Mouse (Mus musculus) limb, embryonic 14.5 days (tissue): ENCODE results near the gene Hmga1b. TPM values are rescaled to one million over a fixed set of nuclear protein-coding genes. Genes with fewer than 3 reads are reported as not detected.

Experiments
- ATAC-seq: fragments of 200-750 bp; cut with Nextera tagmentation; 2 replicates; pipeline ENCODE4 v1.8.0; 2017; ENCODE audit warnings: low read depth, moderate number of reproducible peaks, moderate TSS enrichment; ENCODE audit not compliant: low FRiP score
- DNase-seq: peaks from one replicate; pipeline ENCODE4 v3.0.0-alpha.2; 2015; ENCODE audit warnings: low spot score
- H3K27ac ChIP-seq: fragments of 300-500 bp; sonication (generic); replicated peaks from 2 replicates; pipeline ENCODE4 v1.5.1; 2014; ENCODE audit warnings: low read depth, mild to moderate bottlenecking, low read length, moderate library complexity, mixed read lengths
- H3K27me3 ChIP-seq: fragments of 300-500 bp; sonication (generic); 2 replicates; pipeline ENCODE4 v1.6.1; 2014; ENCODE audit warnings: low read length, mixed read lengths; ENCODE audit not compliant: control insufficient read depth, insufficient read depth
- H3K36me3 ChIP-seq: fragments of 300-500 bp; sonication (generic); 2 replicates; pipeline ENCODE4 v1.6.1; 2014; ENCODE audit warnings: mild to moderate bottlenecking, low read length, moderate library complexity, mixed read lengths; ENCODE audit not compliant: control insufficient read depth, insufficient read depth
- H3K4me1 ChIP-seq: fragments of 300-500 bp; sonication (generic); 2 replicates; pipeline ENCODE4 v1.6.1; 2014; ENCODE audit warnings: antibody characterized with exemption, low read length, mixed read lengths; ENCODE audit not compliant: control insufficient read depth, insufficient read depth
- H3K4me2 ChIP-seq: fragments of 300-500 bp; sonication (generic); replicated peaks from 2 replicates; pipeline ENCODE4 v1.6.1; 2014; ENCODE audit warnings: low read depth, mild to moderate bottlenecking, low read length, moderate library complexity; ENCODE audit not compliant: severe bottlenecking
- H3K4me3 ChIP-seq: fragments of 300-500 bp; sonication (generic); replicated peaks from 2 replicates; pipeline ENCODE4 v1.5.1; 2014; ENCODE audit warnings: low read length
- H3K9ac ChIP-seq: fragments of 300-500 bp; sonication (generic); 2 replicates; pipeline ENCODE4 v1.6.1; 2014; ENCODE audit warnings: mild to moderate bottlenecking, low read depth, low read length, moderate library complexity; ENCODE audit not compliant: severe bottlenecking
- H3K9me3 ChIP-seq: fragments of 300-500 bp; sonication (generic); 2 replicates; pipeline ENCODE4 v1.6.1; 2016; ENCODE audit warnings: low read length; ENCODE audit not compliant: control insufficient read depth
- POLR2A ChIP-seq: fragments of 200-500 bp; IDR thresholded peaks from 2 replicates; pipeline ENCODE4 v1.8.0; 2012; ENCODE audit warnings: inconsistent platforms, mild to moderate bottlenecking, moderate library complexity, borderline replicate concordance; ENCODE audit not compliant: insufficient read depth, insufficient read length; ENCODE audit errors: extremely low read depth
- WGBS: fragments of 180-500 bp; shearing (Covaris S2); extraction: QIAGEN DNeasy Blood & Tissue Kit; methylation state at CpG from one replicate; pipeline ENCODE4 v1.1.7; 2014; 5-methylcytosine and 5-hydroxymethylcytosine counted together
- polyA plus RNA-seq, 2 experiments: library from polyadenylated mRNA; depleted of rRNA in 1 of 2; stranded (reverse) in 1 of 2; unstranded in 1 of 2; fragments of >200 nt; fragmentation: Nextera tagmentation in 1 of 2; extraction: Ambion mirVana in 1 of 2; gene quantifications; 2 replicates each; pipeline versions ENCODE4 v1.2.1 to v1.2.3; 2012 to 2014

Gene Hmga1b
- polyA plus RNA-seq, 2 experiments = 1.8 to 4.2 TPM

- H3K36me3 ChIP-seq = peaks cover 84% of the 10 kb centered on the region
- WGBS = 83% methylated on average over 3 of the region's 3 CpGs
- no peak overlapping the region for H3K9ac ChIP-seq
- TF ChIP-seq POLR2A = no peak
- H3K4me1 ChIP-seq = peaks cover 6% of the 10 kb centered on the region; the same call in 1 of the 2 replicates
- H3K27ac ChIP-seq = no peak overlapping the region
- ATAC-seq (no peak), DNase-seq (no peak)
- H3K9me3 ChIP-seq = no peaks in the 10 kb centered on the region
- no peak overlapping the region for H3K4me2 ChIP-seq
- H3K27me3 ChIP-seq = no peaks in the 10 kb centered on the region
- no peak overlapping the region for H3K4me3 ChIP-seq
Observed at GRCm38 (mm10) chr11:120789810-120790209, 27.2 kb downstream of the Hmga1b start.

GRCm38 (mm10) chr11:120792652-120793051 lies 30.1 kb downstream of the Hmga1b start:
- WGBS = 93% methylated on average over 9 of the region's 9 CpGs
- no peak for DNase-seq
- Histone ChIP-seq H3K4me2 (no peak overlapping the region), H3K36me3 (peaks cover 64% of the 10 kb centered on the region), H3K4me1 (peaks cover 9% of the 10 kb centered on the region), H3K9ac (no peak overlapping the region), H3K27ac (no peak overlapping the region), H3K27me3 (no peaks in the 10 kb centered on the region), H3K9me3 (no peaks in the 10 kb centered on the region), H3K4me3 (no peak overlapping the region)
- TF ChIP-seq POLR2A = no peak
- ATAC-seq = no peak

DNA sequence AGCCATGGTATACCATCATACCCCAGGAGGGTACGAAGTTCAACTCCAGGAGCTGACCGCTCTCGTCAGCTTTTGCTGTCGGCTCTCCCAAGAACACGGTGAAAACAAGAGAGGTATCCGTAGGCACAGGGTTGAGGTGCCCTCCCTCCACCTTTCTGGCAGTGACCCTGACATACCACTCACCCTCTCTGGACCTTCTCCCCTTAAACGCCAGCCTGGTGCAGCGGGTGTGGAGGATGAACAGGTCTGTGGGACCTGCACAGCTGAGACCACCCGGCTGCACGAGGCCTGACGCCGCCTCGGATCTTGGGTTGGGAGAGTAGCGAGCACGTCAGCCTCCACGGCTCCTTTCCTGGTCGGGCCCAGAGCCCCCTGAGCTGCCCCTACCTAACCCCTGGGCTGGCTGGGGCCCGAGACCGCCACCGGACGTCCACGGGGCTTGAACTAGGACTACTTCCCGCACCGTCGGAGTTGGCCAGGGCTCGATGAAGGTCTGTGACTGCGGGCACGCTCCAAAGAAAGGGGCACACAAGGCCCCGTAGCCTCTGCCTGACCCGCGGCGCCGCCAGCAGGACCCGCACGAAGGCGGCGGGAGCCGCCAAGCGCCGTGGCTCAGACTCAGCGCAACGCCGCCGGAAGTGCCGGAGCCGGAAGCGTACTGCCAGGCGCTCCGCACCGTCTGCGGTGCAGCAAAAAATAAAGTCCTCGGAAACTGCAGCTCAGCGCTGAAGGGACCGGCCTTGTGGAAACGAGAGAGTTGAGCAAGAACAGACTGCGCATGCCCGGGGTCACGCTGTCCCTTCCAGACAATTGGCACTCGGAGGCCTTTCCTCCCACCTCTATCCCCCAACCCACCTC lies 33.4 kb downstream of the Hmga1b start, which contains the start of gene Dus1l:
TSS of gene Dus1l (minus strand) at position 648 of the 858 bp plus-strand sequence.
- no peaks in the 10 kb centered on the region for H3K27me3 ChIP-seq
- WGBS = 2% methylated on average over 59 of the region's 59 CpGs
- peak; percentile 80; the same call in 1 of the 2 replicates for TF ChIP-seq POLR2A

GRCm38 (mm10) chr11:120796614-120796946 lies 34.0 kb downstream of the Hmga1b start:
- H3K4me1 ChIP-seq = peaks cover 13% of the 10 kb centered on the region
- ATAC-seq (peak; percentile 10; the same call in 1 of the 2 replicates), DNase-seq (no peak)
- no peaks in the 10 kb centered on the region for H3K9me3 ChIP-seq
- 33% methylated on average over 8 of the region's 8 CpGs for WGBS
- peak overlapping the region; percentile 93 for H3K4me2 ChIP-seq
- peak overlapping the region; percentile 99 for H3K4me3 ChIP-seq
- TF ChIP-seq POLR2A = no peak
- H3K27me3 ChIP-seq = no peaks in the 10 kb centered on the region
- H3K9ac ChIP-seq = peak overlapping the region; percentile 94
- H3K27ac ChIP-seq = peak overlapping the region; percentile 63
- H3K36me3 ChIP-seq = peaks cover 30% of the 10 kb centered on the region

More for the DNA sequence above, 33.4 kb downstream of the Hmga1b start, which contains the start of gene Dus1l:
- Histone ChIP-seq H3K9me3 (no peaks in the 10 kb centered on the region), H3K9ac (peak within 1 kb of the TSS; percentile 94), H3K36me3 (peaks cover 36% of the 10 kb centered on the region), H3K4me2 (peak within 1 kb of the TSS; percentile 93), H3K4me1 (peaks cover 13% of the 10 kb centered on the region), H3K4me3 (peak within 1 kb of the TSS; percentile 99), H3K27ac (peak within 1 kb of the TSS; percentile 63)
- peak; percentile 89 for ATAC-seq
- DNase-seq = peak; percentile 95

DNA sequence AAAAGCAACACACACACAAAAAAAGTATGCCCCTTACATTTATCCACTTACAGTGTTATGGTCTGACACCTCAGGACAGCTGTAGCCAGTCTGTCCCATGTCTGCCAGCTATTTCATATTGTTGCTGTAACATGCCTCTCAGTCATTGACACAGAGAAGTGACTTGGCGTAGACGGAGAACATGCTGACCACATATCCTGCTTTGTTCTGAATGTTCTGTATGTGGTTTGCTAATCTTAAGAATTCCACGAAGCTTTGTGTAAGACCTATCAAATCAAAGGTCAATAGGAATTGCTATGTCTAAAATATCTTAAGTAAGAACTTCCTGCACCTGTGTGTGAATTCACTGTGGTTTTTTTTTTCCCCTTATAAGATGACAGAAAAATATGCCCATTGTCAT lies 35.6 kb downstream of the Hmga1b start:
- Histone ChIP-seq H3K4me1 (peaks cover 13% of the 10 kb centered on the region), H3K9ac (no peak overlapping the region), H3K9me3 (no peaks in the 10 kb centered on the region), H3K36me3 (peaks cover 13% of the 10 kb centered on the region), H3K27me3 (no peaks in the 10 kb centered on the region), H3K4me2 (no peak overlapping the region), H3K4me3 (no peak overlapping the region), H3K27ac (no peak overlapping the region)
- DNase-seq (no peak), ATAC-seq (no peak)
- WGBS = 87% methylated on average over 3 of the region's 3 CpGs
- no peak for TF ChIP-seq POLR2A
